Mouse (Mus musculus) lung, postnatal 4 days (tissue): Measurements from ENCODE around the gene Brd4.
A peak's percentile ranks its signal among the peaks of the same experiment; 100 is the strongest.

Source experiments
- DNase-seq, 2 experiments: peaks; one replicate each; pipeline ENCODE4 v3.0.0; 2021

The Brd4 gene

DNA sequence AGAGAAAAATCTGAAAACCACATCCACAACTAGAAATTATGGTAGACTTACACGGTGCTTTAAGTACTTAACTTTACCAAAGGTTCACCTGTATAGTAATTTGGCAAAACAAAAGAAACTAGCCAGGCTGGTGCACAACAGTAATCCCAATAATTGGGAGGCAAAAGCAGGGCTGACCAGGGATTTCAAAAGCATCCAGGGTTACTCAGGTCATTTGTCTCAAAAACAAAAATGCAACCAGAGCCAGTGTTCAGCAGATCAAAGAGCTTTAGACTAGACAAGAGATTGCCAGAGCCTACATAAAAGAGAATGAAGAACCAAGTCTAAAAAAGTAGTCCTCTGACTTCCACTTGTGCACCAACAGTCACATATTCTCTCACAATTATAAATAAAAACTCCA lies 7.3 kb downstream of the Brd4 start:
- DNase-seq: no peak

GRCm38 (mm10) chr17:32275568-32275967 lies 9.0 kb downstream of the Brd4 start:
- DNase-seq: no peak

GRCm38 (mm10) chr17:32269151-32269550 lies 15.4 kb downstream of the Brd4 start:
- DNase-seq: no peak

- no peak for DNase-seq
Measured at GRCm38 (mm10) chr17:32268540-32268960, 16.0 kb downstream of the Brd4 start.

DNA sequence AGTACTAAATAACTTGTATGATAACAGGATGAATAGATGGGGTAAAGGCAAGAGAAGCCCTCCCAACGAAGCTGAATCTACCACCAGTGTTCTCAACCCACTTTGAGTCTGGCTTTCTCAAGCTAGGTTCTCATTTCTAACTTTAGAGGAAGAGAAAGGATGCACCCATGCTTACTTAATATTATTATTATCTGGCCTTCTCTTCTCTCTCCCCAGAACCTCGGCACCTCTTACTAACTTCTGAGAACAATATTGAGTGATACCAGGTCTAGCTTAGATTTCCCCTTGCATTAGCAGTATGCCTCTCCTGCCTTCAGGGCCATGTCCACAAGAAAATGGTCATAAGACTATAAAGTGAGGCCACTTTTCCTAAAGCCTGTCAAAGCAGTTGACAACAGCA lies 16.4 kb downstream of the Brd4 start:
- no peak for DNase-seq

- DNase-seq: no peak
Measured at GRCm38 (mm10) chr17:32267617-32268016, 16.9 kb downstream of the Brd4 start.

- no peak for DNase-seq
Measured at GRCm38 (mm10) chr17:32263672-32264071, 20.9 kb downstream of the Brd4 start.

DNA sequence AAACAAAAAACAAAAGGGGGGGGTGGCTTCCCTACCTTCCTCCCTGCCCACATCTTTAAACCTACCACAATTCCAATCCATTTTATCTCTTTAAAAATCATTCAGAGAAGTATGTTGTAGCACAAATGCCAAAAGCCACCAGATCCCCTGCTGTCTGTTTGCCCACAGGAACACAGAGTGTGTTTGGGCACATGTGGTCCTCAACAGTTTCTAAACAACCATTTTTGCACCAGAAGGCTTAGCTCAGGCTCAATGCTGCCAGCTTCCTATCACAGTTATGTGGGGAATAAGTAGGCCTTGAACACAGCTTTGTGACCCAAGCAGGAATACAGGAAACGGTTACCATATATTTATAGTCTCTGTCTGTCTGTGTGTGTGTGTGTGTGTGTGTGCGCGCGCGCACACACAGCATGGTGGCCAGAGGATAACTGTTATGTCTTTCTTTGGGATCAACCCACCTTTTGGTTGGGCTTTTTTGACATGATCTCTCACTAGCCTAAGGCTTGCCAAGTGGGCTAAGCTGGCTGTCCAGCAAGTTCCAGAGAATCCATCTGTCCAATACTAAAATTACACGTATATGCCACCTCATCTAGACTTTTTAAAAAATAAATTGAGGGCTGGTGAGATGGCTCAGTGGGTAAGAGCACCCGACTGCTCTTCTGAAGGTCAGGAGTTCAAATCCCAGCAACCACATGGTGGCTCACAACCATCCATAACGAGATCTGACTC lies 21.5 kb downstream of the Brd4 start:
- no peak for DNase-seq

DNA sequence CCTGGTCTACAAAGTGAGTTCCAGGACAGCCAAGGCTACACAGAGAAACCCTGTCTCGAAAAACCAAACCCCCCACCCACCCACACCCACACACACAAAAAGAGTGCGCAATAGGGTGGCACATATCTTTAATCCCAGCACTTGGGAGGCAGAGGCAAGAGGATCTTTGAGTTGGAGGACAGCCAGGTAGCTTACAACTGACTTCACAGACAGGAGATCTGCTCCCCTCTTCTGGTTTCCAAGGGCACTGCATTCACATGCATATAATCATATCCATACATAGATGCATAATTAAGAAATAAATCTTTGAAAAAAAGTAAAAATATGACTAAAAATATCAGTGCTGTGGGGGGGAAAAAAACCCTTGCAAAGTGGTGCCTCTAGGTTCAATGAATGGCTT lies 25.7 kb downstream of the Brd4 start:
- no peak for DNase-seq

GRCm38 (mm10) chr17:32257944-32258343 lies 26.6 kb downstream of the Brd4 start:
- DNase-seq: no peak

DNA sequence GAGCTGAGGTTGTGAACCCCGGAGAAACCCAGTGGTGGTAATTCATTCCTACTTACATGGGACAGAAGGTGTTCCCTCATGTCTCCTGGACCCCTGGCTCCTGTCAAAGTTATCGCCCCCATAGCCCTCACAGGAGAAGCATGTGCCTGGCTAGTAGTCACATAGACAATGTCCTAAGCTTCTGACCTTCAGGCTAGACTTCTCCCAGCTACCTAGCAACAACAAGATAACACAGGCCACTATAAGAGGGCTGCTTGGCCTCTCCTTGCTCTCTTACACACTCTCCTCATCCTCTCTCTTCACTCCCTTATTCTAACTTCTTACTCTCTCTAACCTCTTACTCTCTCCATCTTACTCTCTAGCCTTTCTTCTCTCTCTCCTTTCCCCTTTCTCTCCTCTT lies 27.1 kb downstream of the Brd4 start:
- no peak for DNase-seq

GRCm38 (mm10) chr17:32256896-32257295 lies 27.6 kb downstream of the Brd4 start:
- DNase-seq: no peak

DNA sequence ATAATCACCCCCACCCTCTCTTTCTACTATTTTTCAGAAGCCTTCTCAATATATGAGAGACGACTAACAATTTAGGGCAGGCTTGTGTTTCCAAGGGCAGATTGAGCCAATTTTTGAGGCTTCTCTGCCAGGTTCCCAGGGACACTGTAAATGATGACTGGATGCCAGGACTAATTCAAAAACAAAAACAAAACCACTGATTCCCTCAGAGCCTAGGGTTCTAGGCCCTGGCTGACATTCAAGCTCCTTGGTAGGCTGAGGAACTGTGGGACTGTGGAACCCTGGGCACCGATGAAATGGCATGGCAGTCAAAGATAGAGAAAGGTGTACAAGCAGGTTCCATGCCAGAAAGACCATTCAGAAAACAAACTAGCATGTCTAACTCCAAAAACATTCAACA lies 31.3 kb downstream of the Brd4 start:
- DNase-seq: no peak

GRCm38 (mm10) chr17:32251827-32252470 lies 32.6 kb downstream of the Brd4 start:
- no peak for DNase-seq

- DNase-seq: no peak
Measured at GRCm38 (mm10) chr17:32250066-32250465, 34.5 kb downstream of the Brd4 start.

- no peak for DNase-seq
Measured at GRCm38 (mm10) chr17:32248192-32248591, 36.3 kb downstream of the Brd4 start.

DNA sequence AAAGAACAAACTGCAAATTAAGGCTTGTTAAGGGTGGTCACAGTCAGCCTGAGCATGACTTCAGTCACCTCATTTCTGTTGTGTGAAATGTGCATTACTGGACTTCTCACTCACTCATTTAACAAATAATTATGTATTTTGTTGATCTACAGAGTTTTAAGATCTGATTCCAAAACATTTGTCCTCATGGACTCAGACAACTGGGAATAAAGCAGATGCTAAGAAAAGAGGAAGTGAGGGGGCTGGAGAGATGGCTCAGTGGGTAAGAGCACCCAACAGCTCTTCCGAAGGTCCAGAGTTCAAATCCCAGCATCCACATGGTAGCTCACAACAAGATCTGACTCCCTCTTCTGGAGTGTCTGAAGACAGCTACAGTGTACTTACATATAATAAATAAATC lies 36.9 kb downstream of the Brd4 start:
- peak in 1 of 2 experiments; percentile 25 for DNase-seq

DNA sequence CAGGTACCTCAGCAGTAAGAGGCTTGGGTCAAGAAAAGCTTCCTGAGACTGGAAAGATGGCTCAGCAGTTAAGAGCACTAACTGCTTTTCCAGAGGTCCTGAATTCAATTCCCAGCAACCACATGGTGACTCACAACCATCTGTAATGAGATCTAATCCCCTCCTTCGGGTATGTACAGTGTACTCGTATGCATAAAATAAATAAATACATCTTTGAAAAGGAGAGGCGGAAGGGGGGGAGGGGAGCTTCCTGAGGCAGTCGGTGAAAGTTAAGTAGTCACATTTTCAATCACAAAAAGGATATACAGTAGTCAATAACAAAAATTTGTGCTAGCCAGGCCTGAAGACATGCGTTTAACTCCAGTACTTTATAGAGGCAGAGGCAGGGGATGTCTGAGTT lies 38.4 kb downstream of the Brd4 start:
- no peak for DNase-seq

GRCm38 (mm10) chr17:32240881-32241531 lies 43.5 kb downstream of the Brd4 start:
- no peak for DNase-seq

DNA sequence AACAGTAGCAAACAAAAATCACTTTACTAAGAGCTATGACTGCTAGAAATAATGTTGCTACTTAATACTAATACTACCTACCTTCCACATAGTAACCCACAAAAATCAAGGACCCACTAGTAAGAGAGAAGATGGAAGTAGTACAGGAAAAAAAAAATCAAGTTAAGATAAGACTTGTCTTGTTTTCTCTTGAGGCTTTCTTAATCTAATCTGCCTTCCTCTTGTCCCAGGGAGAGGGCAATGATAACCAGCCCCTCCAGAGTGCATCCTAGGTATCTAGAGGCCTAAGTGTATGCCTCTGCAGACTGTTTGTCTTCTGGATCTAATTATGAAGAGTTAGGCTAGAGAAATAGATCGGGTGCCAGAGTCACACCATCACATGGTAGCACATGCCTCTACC lies 45.9 kb downstream of the Brd4 start:
- no peak for DNase-seq

DNA sequence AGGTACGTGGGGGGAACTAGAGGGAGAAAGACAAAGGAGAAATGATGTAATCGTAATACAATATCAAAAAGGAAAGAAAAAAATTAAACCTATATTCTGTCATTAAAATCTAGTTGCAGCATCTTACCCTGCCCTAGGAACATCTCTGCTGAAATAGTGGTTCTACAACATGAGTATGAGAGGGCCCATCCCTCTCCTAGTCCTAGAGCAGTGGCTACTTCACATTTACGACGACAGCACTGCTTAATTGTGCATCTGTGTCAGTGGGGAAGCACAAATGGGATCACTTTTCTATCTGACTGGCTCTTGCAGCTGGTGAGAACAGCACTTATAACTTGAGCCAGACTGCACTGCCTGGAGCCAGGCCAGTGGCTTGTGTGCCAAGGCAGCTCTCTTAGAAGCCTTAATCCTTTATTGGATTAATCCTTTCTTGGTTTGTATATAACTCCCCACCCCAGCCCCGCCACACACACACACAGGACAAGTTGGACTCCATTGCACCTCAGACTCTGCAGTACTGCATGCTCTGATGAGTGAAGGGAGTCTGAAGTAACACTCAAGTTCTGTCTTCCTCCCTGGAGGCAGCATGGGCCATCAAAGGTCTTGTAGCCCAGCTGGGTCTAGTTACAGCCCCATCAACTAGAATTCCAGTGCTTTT lies 48.9 kb downstream of the Brd4 start:
- peak; percentile 60 to 80 for DNase-seq

DNA sequence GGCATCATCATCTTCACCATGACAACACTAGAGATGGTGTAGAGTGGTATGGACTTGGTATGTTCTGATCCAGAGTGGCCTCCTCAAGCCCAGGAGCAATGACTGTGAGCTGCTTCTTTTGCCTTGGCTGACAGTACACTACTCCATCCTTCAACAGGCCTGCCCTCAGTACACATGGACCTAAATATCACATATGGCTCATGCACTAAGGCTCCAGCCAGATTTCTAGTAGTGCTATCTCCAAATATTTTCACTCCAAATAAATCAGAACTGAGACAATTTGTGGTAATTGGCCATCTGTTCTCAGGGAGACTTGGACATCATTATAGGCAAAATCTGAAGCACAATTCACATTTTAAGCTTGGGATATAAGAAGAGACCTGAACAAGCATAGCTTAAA lies 51.3 kb downstream of the Brd4 start:
- no peak for DNase-seq

DNA sequence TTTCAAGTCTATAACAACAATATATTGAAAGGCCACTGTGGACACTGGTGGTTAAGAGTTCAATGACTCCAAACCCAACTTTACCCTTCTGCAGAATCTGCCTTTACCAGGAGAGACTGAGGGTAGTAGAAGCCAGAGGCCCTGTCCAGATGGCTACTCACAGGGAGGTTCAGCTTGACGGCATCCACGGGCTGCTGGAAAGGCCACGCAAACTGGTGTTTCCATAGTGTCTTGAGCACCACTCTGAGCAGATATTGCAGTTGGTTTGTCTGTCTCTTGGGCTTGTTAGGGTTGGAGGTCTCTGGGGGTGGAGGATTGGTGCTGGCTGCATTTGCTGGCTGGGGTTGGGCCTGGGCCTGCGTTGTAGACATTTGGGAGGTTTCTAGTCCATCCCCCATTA lies 55.3 kb downstream of the Brd4 start:
- no peak for DNase-seq

DNA sequence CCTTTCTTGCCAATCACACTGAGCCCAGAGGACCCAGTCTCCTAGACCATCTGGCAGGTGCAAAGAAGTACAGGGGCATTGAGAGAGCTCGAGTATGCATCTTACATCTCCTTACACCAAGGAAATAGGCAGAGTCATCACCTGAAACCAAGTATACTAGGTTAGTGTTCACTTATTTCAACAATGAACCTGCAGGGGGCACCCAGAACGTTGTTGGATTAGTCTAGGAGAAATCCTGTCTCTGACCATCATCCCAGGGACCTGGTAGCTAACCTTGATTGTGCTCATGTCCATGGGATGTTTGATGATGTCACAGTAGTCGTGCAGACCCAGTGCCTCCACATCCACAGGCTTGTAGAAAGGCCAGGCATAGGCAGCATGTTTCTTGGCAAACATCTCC lies 63.6 kb downstream of the Brd4 start:
- no peak for DNase-seq
